Mouse (Mus musculus) layer of hippocampus, postnatal 14 days (tissue): ENCODE data around the gene S100a14. TPM values are rescaled to one million over a fixed set of nuclear protein-coding genes. Genes with fewer than 3 reads are reported as not detected.

Source experiments
- DNase-seq, 2 experiments: peaks; one replicate each; pipeline ENCODE4 v3.0.0; 2021 to 2022; ENCODE audit warnings: low spot score in 2 of 2, mixed read lengths in 1 of 2
- long read RNA-seq, 2 experiments: library from polyadenylated mRNA; stranded (forward); transcript quantifications; one replicate each; pipeline ENCODE4 v2.0.0; 2021
- total RNA-seq, 2 experiments: library from RNA; stranded (reverse); gene quantifications; 2 replicates each; pipeline ENCODE4 v1.2.3; 2021

The S100a14 gene
- under 1 TPM; 0.60 to 0.74 TPM for total RNA-seq
- long read RNA-seq, experiment 1, partial matches to known transcripts: 0 of 1 reads
- long read RNA-seq, experiment 1, other reads (novel, unspliced or antisense): 0 of 1 reads
- long read RNA-seq, experiment 2: 0 reads

DNA sequence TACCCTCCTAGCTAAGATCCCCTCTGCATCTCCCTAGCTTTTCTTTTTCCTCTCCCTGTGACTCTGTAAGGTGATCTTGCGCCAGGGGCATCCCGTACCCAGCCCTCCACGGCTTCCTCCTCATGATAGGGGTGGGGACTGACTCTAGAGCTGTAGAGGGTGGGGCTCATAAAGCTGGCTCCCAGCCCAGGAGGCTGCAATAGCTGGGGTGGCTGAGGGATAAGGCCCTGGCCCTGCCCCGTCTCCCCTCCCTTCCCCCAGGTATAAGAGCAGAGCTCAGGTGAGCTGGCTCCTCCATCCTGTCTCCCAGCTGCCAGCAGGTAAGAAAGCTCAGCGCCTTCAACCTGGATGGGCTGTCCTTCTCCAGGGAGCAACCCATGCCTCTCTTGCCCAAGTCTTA, at the start of gene S100a14:
TSS of gene S100a14 (plus strand) at position 277 of the 400 bp plus-strand sequence.
- no peak for DNase-seq

DNA sequence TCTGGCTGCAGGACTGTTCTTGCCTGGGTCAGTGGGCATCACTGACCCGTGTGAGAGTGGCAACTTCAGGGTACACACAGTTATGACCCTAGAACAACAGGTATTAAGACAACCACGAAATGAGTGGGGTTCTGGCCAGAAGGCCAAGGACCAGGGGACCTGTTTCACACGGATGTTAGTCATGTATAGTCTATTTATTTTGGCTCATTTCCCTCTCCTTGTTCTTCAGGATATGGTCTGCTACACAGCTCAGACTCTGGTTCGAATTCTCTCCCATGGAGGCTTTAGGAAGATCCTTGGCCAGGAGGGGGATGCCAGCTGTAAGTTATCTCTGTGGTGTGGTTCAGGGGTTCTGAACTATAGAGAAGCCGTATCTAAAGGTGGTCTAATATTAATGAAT, 39.7 kb upstream of the S100a14 start:
- no peak for DNase-seq

DNA sequence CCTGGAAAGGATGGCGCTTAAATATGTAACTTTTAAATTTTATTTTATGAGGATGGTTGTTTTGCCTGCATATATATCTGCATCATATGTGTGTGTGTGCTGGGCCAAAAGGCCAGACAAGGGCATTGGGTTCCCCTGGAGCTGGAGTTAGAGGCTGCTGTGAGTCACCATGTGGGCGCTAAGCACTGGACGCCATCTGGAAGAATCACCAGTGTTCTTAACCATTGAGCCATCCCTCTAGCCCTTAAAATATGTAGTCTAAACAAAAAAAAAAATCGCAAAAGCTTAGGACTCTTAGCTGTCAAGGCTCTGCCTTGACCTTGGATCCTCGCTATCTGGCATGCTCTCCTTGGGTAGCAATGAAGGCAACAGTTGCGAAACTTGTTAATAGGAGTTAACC, 38.1 kb upstream of the S100a14 start:
- no peak for DNase-seq

DNA sequence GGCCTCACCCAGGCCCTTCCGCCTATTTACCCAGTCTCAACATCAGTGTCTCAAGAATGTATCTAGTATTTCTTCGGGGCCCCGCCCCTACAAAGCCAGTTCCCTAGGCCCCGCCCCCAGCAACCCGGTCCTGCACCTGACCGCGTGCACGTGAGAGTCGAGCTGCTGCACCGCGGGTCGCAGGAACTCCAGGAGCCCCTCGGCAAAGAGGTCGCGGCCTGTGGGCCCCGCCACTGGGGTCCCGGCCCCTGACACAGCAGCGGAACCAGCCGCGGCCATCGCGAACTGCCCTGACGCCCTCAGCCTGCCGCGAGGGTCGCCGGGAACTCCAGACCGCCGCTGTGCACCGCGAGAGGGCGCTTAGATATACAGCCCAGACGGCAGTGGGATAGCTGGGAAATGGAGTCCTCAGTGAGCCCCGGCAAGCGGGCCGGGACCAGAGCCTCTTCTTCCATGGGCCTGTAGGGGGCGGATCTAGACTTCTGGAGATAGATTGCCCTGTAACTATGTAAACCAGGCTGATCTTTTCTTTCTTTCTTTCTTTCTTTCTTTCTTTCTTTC, 35.9 kb upstream of the S100a14 start, which contains the start of gene Snapin:
TSS of gene Snapin (minus strand) at position 338 of the 561 bp plus-strand sequence.
- DNase-seq: peak; percentile 95 to 96

DNA sequence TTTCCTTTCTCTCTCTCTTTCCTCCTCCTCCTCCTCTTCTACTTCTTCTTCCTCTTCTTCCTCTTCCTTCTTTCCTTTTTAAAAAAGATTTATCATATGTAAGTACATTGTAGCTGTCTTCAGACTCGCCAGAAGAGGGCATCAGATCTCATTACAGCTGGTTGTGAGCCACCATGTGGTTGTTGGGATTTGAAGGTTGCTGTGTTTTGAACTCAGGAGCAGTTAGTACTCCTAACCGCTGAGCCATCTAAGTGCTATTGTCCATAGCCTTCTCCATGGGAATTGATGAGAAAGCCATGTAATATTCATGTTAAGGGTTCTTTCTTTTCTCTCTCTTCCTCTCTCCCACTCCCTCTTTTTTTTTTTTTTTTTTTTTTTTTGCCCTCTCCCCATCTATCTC, 35.3 kb upstream of the S100a14 start:
- DNase-seq: peak in 1 of 2 experiments; percentile 58

DNA sequence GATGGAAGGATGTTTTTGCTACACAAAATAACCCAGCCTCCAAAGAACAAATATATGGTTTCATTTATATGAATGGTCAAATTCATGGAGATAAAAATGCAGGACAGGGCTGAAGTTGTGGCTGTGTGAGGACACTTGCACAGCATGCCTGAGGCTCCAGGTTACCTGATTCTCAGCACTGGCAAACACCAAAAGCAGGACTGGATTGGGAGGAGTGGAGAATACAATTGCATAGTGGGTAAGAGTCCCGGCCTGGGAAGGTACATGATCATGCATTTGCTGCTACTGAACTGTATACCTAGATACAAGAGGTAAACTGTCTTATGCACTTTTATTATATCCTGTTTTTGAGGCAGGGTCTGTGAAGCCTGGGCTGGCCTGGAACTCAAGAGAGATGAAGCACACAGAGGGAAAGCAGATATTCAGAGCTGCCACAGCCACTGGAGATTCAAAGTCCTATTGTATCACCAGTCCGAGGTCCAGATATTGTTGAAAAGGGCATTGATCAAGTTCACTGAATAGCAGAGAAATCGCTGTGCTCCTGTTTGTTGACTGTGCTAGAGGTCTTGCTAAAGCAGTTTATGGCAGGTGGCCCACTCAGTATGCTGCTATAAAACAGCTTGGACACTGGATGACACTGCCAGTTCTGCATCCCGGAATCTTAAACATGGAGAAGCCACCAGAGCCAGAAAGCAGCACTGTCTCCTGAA, 32.7 kb upstream of the S100a14 start:
- DNase-seq: no peak

DNA sequence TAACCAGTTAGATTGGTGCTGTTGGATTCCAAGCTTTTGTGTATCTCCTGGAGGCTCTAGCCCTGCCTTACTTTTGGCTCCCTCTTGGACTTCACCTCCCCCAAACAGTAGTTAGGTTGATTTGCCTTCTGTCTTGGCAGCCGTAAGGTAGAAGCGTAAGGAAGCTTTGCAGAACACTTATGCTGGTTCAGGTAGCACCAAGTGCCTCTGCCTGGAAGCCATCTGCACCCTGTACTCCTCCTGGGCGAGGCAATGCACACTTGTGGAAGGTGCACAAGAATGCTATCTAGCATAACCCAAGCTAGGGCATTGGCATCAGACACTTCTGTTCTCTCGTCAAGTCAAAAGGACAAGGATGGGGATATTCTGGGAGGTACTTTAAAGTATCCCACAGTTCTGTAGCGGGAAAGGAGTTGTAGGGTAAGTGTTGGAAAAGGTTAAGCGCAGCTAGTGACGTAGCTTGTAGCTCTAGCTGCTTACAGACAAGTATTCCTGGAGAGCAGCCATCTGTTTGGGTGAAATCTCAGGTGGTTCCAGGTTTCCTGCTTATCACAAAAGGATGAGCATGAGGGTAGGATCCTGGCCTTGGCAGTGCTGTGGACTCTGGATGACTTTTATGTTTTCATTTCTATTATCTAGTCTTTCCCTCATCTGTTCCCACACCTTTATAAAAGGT, 30.7 kb upstream of the S100a14 start:
- no peak for DNase-seq

DNA sequence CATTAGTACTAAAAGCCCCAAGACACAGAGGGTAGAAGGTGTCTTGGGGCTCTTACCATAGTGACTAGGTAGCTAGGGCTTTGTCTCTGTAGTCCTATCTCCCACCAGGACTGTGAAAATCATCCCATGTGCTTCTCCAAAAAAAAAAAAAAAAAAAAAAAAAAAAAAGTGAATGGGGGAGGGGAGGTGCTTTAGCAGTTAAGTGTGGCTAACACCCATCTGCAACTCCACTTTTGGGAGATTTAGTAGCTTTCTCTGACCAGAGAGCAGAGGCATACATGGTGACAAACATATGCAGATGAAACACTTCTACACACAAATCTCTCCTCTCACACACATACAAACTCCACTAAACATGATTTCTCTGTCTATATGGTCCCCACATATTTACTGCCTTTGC, 29.1 kb upstream of the S100a14 start:
- no peak for DNase-seq

DNA sequence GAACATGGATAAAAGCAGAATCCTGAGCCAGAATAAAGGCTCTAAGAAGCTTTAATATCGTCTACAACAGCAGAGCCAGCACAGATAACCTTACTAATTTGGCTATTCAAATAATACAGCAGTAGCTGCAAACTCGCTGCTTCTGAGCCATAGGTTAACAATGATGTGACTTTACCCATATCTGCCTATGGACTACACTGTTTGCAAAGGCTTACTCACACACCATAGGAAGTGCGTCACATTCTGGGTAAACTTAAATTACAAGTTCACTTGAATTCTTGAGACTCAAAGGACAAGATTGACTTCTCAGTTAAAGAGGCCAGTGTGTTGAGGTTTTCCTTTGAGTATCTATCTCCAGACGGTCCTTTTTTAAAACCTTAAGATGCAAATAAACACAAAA, 23.2 kb upstream of the S100a14 start:
- DNase-seq: no peak

DNA sequence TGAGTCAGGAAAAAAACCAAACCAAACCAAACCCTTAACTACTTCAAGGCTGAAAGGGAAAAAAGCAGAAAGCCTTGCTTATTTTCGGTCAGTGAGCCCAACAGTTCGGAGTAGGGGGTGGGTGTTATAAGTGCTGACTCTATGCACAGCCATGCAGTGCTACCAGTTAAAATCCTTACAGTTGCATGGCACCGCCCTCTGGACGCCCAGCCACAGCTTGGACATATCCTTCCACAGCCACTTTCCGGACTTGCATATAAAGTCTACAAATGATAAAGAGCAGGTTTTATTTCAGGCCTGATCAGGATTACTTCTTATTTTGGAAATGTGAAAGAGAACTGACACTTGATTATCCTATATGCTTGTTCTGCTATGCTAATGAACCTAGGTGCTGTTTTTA, 21.4 kb upstream of the S100a14 start:
- no peak for DNase-seq

DNA sequence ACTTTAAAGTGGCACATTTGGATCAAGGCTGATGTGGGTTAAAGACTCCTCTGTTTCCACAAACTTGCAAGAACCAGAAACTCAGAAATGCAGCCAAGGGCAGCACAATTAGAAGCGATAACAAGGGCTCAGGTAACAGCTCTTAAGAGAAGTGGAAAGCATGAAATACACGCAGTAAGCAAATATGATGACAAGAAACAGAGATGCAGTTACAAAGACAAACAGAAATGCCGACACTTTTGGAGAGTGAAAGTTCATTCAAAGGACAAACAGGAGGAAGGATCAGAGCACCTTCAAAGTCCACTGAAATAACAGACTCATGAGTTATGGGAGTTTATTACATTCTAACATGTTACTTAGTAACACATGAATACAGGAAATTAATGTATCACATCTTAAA, 20.3 kb upstream of the S100a14 start:
- DNase-seq: no peak

DNA sequence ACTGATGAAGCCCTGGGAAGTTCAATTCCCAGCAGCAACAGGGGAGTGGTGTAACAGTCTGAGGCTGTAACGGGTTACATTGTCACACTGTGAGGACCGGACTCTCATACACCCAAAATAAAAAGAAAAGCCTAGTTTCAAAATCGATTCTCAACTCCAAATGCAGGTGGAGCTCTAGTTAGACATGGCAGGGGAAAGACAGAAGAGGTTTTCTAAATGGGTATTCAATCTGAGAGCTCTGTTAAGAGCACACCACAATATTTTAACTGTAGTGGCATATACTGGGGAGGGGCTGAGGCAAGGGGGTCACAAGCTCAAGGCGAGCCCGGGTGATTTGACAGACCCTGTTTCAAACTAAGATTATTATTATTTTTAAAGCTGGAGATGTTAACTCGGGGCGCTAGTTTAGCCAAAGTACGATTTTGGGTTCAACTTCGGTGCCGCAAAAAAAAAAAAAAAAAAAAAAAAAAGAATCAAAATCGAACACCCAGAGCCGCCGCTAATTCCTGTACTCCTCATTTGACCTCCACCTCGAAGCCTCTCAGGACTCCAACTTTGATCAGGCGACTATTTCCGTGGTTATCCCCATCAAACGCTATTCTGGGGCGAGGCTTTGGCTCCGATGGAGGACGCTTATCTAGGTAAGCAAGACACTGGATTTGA, 18.2 kb upstream of the S100a14 start:
- no peak for DNase-seq

DNA sequence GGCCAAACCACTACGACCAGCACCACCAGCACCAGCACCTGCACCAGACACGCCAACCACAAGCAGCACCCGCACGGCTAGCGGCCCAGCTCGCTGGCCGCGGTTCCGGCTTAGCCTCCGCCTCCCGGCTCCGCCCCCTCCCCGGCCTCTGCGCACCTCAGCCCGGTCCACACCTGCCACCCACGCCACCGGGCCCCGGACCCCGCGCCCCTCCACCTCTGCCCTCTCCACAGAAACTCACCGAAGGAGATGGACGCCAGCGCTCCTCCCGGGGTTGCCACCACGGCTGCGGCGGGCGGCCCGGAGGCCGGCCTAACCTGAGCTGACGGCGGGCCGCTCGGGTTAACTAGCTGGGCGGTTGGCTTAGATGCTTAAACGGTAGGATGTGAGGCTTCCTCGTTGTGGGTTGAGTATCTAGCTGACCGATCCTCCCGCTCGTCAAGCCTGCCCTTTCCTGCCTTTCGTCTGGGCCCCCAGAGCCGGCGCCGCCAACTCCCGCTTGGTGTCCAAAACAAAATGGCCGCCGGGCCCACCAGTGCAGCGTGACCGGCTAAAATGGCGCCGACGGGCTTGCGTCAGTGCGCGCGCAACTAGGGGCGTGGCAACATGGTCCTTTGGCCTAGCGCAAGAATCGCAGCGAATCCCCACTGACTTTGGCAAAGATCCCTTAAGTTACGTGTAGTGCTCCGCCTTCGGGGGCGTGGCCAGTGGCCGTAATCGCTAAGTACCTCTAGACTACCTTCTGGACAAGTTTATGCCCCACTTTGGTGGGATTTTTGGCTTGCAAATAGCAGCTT, 17.5 kb upstream of the S100a14 start, which contains the start of gene Chtop:
TSS of gene Chtop (minus strand) at position 549 of the 797 bp plus-strand sequence.
- DNase-seq: peak; percentile 99 to 100

DNA sequence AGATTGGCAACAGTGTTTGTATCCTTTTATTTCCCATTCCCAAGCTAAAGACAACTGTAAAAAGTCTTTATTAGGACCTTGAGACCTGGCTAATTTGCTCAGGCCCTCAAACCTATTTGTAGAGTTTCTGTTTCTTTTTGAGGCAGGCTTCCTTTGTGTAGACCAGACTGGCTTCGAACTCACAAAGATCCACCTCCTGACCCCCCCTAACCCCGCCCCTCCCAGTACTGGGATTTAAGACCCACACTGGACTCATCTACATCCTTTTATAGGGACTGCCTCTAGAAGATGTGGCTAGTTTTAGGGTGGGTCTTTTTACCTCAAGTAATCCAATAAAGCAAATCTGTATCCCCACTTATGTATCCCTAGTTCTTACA, 16.9 kb upstream of the S100a14 start:
- DNase-seq: no peak

DNA sequence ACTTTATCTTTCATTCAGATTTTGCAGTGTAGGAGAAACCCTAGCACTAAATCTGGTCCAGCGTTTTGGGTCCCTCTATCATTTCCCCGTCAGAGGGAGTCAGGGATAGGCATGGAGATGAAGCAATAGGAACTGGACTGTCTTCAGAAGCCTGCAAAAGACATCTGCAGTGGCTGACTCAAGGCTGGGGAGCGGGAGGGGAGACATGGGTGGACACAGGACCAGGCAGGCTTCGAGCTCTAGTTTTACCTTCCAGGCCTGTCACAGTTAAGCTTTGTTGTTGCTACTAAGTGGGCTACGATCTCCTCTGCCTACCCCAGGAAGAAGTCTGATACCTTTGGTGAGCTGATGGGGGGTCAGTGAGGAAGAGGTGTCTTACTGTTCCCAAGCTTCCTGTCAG, 14.4 kb upstream of the S100a14 start:
- no peak for DNase-seq

DNA sequence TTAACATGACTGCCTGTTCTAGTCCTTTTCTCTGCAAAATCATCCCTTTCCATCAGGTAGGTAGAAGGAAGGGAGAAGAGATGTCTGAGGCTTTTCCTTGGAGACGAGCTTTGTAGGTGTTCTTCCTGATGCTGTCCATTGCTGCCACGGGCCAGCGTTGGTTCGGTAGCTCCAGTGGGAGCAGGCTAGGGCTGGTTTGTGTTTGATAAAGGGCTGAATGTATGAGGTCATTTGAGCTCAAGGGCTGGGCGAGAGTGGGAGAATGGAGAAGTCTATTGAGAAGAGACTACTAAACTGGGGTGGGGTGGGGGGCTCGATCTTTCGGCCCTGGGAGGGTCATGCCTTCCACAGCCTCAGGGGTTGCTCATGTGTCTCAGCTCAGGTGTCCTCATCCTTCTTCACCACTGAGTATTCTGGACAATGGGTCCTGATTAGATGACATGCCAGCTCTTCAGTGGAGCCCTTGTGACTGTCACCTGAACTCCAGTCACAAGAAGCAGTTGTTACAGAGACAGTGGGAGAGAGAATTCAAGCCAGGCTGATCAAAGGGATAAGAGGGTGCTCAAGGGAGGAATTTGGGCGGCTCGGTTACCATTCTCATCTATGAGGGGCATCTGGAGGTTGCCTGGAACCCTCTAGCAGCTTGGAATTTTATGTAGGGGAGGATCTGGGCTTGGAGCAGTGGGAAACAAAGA, 13.6 kb upstream of the S100a14 start:
- DNase-seq: no peak

DNA sequence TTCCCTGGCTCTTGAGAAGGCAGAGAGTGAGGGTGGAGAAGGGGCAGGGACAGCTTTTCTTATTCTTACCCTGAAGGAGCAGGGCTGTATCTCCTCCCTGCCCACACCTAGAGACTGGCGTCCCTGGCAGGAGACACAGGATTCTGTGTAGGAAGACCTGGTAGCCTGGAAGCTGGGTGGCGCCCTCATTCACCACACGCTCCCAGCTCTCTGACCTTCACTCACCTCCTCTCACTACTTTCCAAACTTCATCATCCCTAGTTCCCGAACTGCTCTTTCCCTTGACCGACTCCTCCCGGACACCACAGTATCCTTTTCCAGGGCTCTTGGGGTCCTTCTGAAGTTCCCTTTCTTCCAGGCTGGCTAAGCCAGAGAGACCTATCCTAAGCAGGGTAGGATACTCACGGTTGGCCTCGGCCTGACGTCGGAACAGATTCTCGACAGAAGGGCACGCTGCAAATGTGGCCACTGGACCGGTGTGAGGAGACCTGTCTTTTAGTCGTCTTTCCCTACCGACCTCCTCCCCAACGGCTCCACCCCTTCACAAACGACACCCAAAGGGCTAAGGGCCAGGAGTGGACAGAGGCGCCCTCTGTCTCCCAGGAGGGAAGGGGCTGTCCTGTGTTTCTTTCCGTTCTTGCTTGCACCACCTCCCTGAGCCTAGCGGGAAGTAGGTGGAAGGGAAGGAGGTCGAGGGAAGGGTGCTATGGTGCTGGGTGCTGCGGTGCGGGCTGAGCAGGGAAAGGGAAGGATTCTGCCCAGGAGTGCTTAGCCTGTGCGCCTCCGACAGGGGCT, 12.7 kb upstream of the S100a14 start, which contains the start of the genes S100a1 and S100a13:
TSS of gene S100a1 (minus strand) at position 597 of the 795 bp plus-strand sequence.
TSS of gene S100a13 (plus strand) at position 640 of the 795 bp plus-strand sequence.
- peak; percentile 37 to 55 for DNase-seq

DNA sequence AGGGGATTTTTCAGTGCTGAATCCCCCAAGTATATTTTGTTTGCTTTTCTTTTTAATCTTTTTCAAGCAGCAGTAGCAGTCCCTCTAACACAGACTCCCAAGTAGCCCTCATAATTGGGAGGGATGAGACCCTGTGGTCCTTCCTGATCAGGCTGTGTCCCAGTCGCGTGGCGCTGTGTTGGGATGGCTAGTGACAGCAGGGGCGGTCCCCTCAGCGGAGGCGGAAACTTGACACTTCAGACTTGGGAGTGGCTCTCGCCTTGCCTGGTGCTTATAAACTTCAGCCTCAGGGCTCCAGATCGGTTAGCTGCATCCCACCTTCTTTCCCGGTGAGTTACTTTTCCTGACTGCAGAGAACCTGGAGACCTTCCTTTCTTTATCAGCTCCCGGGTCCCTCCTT, 12.0 kb upstream of the S100a14 start:
- DNase-seq: no peak

DNA sequence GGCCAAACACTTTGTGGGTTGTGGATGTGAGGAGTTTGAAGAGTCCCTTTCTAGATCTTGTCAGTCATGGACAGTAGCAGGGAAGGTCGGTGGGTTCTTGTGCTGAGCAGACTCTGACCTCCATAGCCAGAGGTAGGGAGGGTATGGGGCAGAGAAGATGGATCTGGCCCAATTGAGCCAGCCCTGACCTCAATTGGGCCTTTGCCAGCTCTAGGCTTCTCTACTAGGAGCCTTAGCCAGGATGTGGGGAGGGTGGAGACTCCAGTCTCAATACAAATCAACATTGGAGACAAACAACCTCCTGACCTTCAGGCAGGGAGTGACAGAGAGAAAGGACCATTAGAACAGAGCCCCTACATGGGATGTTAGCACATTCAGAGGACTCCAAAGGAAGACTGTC, 11.4 kb upstream of the S100a14 start:
- no peak for DNase-seq
